Mouse (Mus musculus) thymus, adult 2 months (tissue): Measurements from ENCODE around the gene Fam43b.

Experiments used
- CTCF ChIP-seq: fragments of 200-500 bp; IDR thresholded peaks from 2 replicates; pipeline ENCODE4 v1.5.1; 2012; ENCODE audit warnings: mild to moderate bottlenecking, control low read depth, low read length, moderate library complexity, borderline replicate concordance; ENCODE audit not compliant: control insufficient read depth, poor library complexity, insufficient read depth; ENCODE audit errors: extremely low read depth
- POLR2A ChIP-seq: fragments of 200-500 bp; IDR thresholded peaks from 2 replicates; pipeline ENCODE4 v1.6.1; 2012; ENCODE audit warnings: mild to moderate bottlenecking, low read length, control low read depth, moderate library complexity; ENCODE audit not compliant: control insufficient read depth, poor library complexity, insufficient read depth; ENCODE audit errors: extremely low read depth

DNA sequence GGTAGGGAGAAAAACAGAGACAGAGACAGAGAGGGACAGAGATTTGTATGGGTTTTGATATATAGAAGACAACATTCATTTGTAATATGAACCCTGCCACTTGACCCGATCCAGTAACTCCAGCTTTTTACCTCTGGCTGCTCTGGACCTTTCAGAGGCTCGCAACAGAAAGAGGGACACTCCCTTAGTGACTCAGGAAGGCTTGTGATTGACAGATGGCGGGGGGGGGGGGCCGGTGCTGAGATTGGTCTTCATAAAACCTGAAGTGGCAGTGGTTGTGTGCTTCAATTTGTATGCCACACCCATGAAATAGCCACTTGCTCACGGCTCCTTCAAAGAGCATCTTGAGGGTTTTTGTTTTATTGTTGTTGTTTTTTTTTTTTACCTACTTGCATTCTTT is 32.8 kb downstream of the Fam43b start:
- no peak for TF ChIP-seq POLR2A
- no peak for TF ChIP-seq CTCF
